Mouse (Mus musculus) neural tube, embryonic 15.5 days (tissue): ENCODE measurements around the gene Ercc6. TPM values are rescaled to one million over a fixed set of nuclear protein-coding genes. Genes with fewer than 3 reads are reported as not detected.
A peak's percentile ranks its signal among the peaks of the same experiment; 100 is the strongest.

Experiments used
- ATAC-seq: fragments of 200-750 bp; cut with Nextera tagmentation; 2 replicates; pipeline ENCODE4 v1.8.0; 2017; ENCODE audit warnings: mild to moderate bottlenecking, moderate TSS enrichment, moderate library complexity; ENCODE audit not compliant: low FRiP score
- H3K27ac ChIP-seq: fragments of 300-500 bp; sonication (generic); replicated peaks from 2 replicates; pipeline ENCODE4 v1.5.1; 2015; ENCODE audit warnings: mild to moderate bottlenecking, inconsistent platforms
- H3K27me3 ChIP-seq: fragments of 300-500 bp; sonication (generic); replicated peaks from 2 replicates; pipeline ENCODE4 v1.6.1; 2015; ENCODE audit warnings: inconsistent platforms
- H3K36me3 ChIP-seq: fragments of 300-500 bp; sonication (generic); 2 replicates; pipeline ENCODE4 v1.6.1; 2015; ENCODE audit warnings: inconsistent platforms
- H3K4me1 ChIP-seq: fragments of 300-500 bp; sonication (generic); 2 replicates; pipeline ENCODE4 v1.6.1; 2015; ENCODE audit warnings: inconsistent platforms
- H3K4me2 ChIP-seq: fragments of 300-500 bp; sonication (generic); 2 replicates; pipeline ENCODE4 v1.6.1; 2015; ENCODE audit warnings: inconsistent platforms, mild to moderate bottlenecking, moderate library complexity
- H3K4me3 ChIP-seq: fragments of 300-500 bp; sonication (generic); replicated peaks from 2 replicates; pipeline ENCODE4 v1.5.1; 2015; ENCODE audit warnings: mild to moderate bottlenecking, inconsistent platforms
- H3K9ac ChIP-seq: fragments of 300-500 bp; sonication (generic); replicated peaks from 2 replicates; pipeline ENCODE4 v1.6.1; 2015; ENCODE audit warnings: mild to moderate bottlenecking, inconsistent platforms
- H3K9me3 ChIP-seq: fragments of 300-500 bp; sonication (generic); replicated peaks from 2 replicates; pipeline ENCODE4 v1.6.1; 2016; ENCODE audit warnings: inconsistent platforms
- WGBS: fragments of 180-500 bp; shearing (Covaris S2); methylation state at CpG from one replicate; pipeline ENCODE4 v1.1.7; 2015; ENCODE audit warnings: mixed read lengths; 5-methylcytosine and 5-hydroxymethylcytosine counted together
- polyA plus RNA-seq: library from polyadenylated mRNA; unstranded; fragments of >200 nt; fragmentation: Nextera tagmentation; extraction: Ambion mirVana; gene quantifications from 2 replicates; pipeline ENCODE4 v1.2.1, GENCODE M21; 2015

The Ercc6 gene
- polyA plus RNA-seq, 1 experiment from 2014 or later, result 20.8 TPM

- Histone ChIP-seq H3K4me1 (peaks cover 4% of the 10 kb centered on the region; the same call in 1 of the 2 replicates), H3K4me2 (no peak overlapping the region), H3K4me3 (no peak overlapping the region), H3K27me3 (no peaks in the 10 kb centered on the region), H3K36me3 (peaks cover 62% of the 10 kb centered on the region), H3K27ac (no peak overlapping the region), H3K9ac (no peak overlapping the region), H3K9me3 (no peaks in the 10 kb centered on the region)
- no peak for ATAC-seq
- WGBS, result 60% methylated on average over 2 of the region's 2 CpGs
These were observed 9.0 kb downstream of the Ercc6 start for GRCm38 (mm10) chr14:32522336-32522735.

GRCm38 (mm10) chr14:32524071-32524470 is 10.8 kb downstream of the Ercc6 start:
- Histone ChIP-seq H3K9me3 (no peaks in the 10 kb centered on the region), H3K9ac (no peak overlapping the region), H3K36me3 (peaks cover 54% of the 10 kb centered on the region), H3K4me3 (no peak overlapping the region), H3K4me1 (peaks cover 5% of the 10 kb centered on the region; the same call in 1 of the 2 replicates), H3K27me3 (no peaks in the 10 kb centered on the region), H3K4me2 (no peak overlapping the region), H3K27ac (no peak overlapping the region)
- 90% methylated on average over 1 of the region's 1 CpGs for WGBS
- ATAC-seq, result no peak

DNA sequence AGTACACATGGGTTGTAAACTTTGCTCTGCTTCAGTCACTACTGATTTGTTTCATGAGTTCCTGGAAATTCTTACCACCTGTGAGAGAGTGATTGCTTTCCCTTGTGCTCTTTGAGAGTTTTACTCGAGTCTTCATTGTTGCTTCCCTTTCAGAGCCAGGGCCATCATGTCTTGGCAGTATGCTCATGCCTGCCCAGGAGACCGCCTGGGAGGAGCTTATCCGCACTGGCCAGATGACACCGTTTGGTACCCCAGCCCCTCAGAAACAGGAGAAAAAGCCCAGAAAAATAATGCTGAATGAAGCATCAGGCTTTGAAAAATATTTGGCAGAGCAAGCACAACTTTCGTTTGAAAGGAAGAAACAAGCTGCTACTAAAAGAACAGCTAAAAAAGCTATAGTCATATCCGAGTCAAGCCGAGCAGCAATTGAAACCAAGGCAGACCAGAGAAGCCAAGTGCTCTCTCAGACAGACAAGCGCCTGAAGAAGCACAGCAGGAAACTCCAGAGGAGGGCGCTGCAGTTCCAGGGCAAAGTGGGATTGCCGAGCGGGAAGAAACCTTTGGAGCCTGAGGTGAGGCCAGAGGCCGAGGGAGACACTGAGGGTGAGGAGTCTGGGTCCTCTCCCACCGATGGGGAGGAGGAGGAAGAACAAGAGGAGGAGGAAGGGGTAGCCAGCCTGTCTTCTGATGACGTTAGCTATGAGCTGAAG is 12.8 kb downstream of the Ercc6 start:
- H3K27ac ChIP-seq, result no peak overlapping the region
- H3K27me3 ChIP-seq, result no peaks in the 10 kb centered on the region
- ATAC-seq, result no peak
- no peak overlapping the region for H3K9ac ChIP-seq
- H3K36me3 ChIP-seq, result peaks cover 34% of the 10 kb centered on the region
- H3K9me3 ChIP-seq, result no peaks in the 10 kb centered on the region
- no peak overlapping the region for H3K4me3 ChIP-seq
- peaks cover 5% of the 10 kb centered on the region; the same call in 1 of the 2 replicates for H3K4me1 ChIP-seq
- WGBS, result 77% methylated on average over 14 of the region's 14 CpGs
- H3K4me2 ChIP-seq, result no peak overlapping the region

GRCm38 (mm10) chr14:32527211-32527610 is 13.9 kb downstream of the Ercc6 start:
- Histone ChIP-seq H3K4me1 (peaks cover 12% of the 10 kb centered on the region), H3K9ac (no peak overlapping the region), H3K9me3 (no peaks in the 10 kb centered on the region), H3K27me3 (no peaks in the 10 kb centered on the region), H3K36me3 (peaks cover 26% of the 10 kb centered on the region), H3K4me3 (no peak overlapping the region), H3K27ac (no peak overlapping the region), H3K4me2 (no peak overlapping the region)
- 95% methylated on average over 9 of the region's 9 CpGs for WGBS
- no peak for ATAC-seq

DNA sequence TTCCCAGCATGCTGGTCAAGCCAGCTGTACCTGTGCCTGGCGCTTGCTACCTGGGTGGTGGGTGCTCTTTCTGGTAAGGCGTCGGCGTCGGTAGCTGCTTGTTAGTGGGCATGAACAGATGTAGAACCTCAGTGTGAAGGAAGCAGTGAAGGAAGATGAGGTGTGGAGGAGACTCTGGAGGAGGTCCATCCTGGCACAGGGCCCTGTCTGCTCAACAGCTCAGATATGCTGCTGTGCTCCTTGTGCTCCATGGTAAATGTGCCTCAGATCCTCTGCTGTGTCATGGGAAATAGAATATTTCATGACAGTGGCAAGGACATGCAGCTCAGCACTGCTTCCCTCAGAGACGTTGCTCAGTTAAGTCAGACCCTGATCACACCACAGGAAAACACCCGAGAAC is 15.7 kb downstream of the Ercc6 start:
- ATAC-seq, result no peak
- Histone ChIP-seq H3K4me2 (no peak overlapping the region), H3K9ac (no peak overlapping the region), H3K4me3 (no peak overlapping the region), H3K9me3 (no peaks in the 10 kb centered on the region), H3K27me3 (no peaks in the 10 kb centered on the region), H3K27ac (no peak overlapping the region), H3K4me1 (peaks cover 25% of the 10 kb centered on the region), H3K36me3 (peaks cover 22% of the 10 kb centered on the region)
- 93% methylated on average over 7 of the region's 7 CpGs for WGBS

DNA sequence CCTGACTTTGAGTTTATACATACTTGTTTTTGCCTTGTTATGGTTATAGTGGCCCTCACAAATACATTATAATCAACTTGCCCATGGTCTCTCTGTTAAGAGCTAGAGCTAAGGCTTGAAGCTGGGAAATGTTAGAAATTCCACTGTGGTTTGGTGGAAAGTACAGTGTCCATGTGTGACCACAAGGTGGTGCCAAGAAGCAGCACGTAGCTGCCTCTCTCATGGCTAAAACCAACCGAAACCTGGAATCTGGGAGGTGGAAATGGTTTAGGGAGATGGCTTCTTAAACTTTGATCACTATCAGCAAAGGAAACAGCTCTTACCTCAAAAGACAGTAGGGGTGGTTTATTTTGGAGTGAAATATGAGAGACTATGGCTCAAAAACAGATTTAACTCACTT is 17.6 kb downstream of the Ercc6 start:
- peak; percentile 62; the same call in 1 of the 2 replicates for ATAC-seq
- no peak overlapping the region for H3K4me3 ChIP-seq

GRCm38 (mm10) chr14:32531371-32531770 is 18.1 kb downstream of the Ercc6 start:
- Histone ChIP-seq H3K9me3 (no peaks in the 10 kb centered on the region), H3K27ac (no peak overlapping the region), H3K4me1 (peaks cover 29% of the 10 kb centered on the region), H3K36me3 (peaks cover 17% of the 10 kb centered on the region), H3K27me3 (no peaks in the 10 kb centered on the region), H3K4me2 (no peak overlapping the region), H3K9ac (no peak overlapping the region), H3K4me3 (no peak overlapping the region)
- 84% methylated on average over 3 of the region's 3 CpGs for WGBS
- ATAC-seq, result no peak

More for the DNA sequence above, 17.6 kb downstream of the Ercc6 start:
- Histone ChIP-seq H3K9me3 (no peaks in the 10 kb centered on the region), H3K36me3 (peaks cover 22% of the 10 kb centered on the region), H3K9ac (no peak overlapping the region), H3K4me1 (peaks cover 25% of the 10 kb centered on the region), H3K4me2 (no peak overlapping the region), H3K27me3 (no peaks in the 10 kb centered on the region), H3K27ac (no peak overlapping the region)
- WGBS, result 9% methylated on average over 2 of the region's 2 CpGs

DNA sequence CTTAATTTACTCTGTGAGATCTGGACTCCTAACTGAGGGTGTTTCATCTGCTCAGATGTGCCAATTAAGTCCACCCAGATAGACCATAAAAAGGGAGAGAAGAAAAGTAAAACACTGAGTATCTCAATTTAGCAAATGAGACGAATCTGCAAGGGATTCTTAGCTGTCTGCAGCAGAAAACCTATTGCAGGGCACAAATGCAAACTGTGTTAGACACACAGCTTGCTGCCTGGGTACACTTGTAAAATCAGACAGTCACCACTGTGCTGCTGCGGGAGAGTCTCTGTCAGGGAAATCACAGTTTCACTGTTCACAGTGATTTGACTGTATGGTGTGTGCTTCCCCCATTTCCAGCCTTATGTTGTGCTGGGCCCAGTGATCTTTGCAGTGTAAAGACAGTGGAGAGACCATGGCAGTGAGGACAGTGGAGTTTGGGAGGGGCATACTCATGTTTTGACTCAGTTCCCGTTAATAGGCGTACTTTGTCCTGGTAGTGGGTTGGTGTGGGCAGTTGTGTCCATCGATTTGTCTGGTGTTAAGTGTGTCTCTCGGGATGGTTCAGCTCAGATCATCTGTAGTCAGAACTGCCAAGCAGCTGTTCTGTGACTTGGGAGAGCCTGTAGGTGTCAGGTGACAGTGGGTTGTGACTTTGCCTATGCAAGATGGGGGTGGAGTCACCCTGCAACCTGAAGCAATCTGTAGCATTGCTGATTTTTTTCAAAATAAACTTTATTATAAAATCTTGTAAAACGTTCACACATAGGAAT is 19.2 kb downstream of the Ercc6 start:
- H3K36me3 ChIP-seq, result peaks cover 10% of the 10 kb centered on the region
- no peak overlapping the region for H3K4me3 ChIP-seq
- peak overlapping the region; percentile 38 for H3K27ac ChIP-seq
- no peaks in the 10 kb centered on the region for H3K9me3 ChIP-seq
- no peak overlapping the region for H3K4me2 ChIP-seq
- H3K4me1 ChIP-seq, result peaks cover 38% of the 10 kb centered on the region
- no peak; the same call in 1 of the 2 replicates for ATAC-seq
- H3K27me3 ChIP-seq, result no peaks in the 10 kb centered on the region
- H3K9ac ChIP-seq, result 0 out of 2 replicates have a peak overlapping the region, but pooled peaks have one; percentile 2
- WGBS, result 69% methylated on average over 7 of the region's 7 CpGs

DNA sequence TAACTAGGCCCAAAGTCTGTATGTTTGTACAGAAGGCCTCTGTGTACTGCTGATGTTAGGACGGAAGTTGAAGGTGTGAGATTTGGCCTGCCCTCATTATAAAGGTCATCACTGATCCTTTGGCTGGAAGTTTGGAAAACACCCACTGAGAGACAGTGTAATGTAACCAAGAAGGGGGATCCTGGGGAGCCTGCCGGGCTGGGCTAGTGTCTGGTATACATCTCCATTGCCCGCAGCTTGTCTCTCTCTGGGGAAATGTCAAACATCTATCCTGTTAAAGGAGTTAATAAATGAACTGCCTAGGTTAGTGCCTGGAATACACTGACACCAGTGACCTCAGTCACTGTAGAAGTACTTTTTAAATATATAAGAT is 19.8 kb downstream of the Ercc6 start:
- Histone ChIP-seq H3K27me3 (no peaks in the 10 kb centered on the region), H3K4me3 (no peak overlapping the region), H3K36me3 (peaks cover 8% of the 10 kb centered on the region; the same call in 1 of the 2 replicates), H3K9me3 (no peaks in the 10 kb centered on the region), H3K4me1 (peaks cover 40% of the 10 kb centered on the region), H3K9ac (no peak overlapping the region), H3K4me2 (no peak overlapping the region), H3K27ac (no peak overlapping the region)
- WGBS, result 76% methylated on average over 3 of the region's 3 CpGs
- ATAC-seq, result no peak

DNA sequence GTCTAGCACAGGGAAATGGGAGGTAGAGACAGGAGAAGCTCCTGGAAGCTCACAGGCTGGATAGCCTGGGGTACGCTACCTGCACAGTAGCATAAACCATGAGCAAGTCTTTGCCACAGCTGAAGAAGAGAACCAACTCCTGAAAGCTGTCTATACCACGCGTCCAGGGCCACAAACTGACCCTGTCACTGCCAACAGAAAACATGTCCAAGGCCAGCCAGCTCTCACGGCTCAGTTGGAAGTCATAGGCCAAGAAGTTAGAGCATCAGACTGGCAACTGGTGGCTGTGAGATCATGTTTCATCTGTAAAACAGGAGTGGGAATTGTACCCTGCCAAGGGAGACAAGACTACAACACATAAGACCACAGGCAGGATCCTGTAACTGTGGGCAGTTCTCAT is 20.3 kb downstream of the Ercc6 start:
- H3K4me3 ChIP-seq, result no peak overlapping the region
- peaks cover 7% of the 10 kb centered on the region; the same call in 1 of the 2 replicates for H3K36me3 ChIP-seq
- no peak for ATAC-seq
- H3K9me3 ChIP-seq, result no peaks in the 10 kb centered on the region
- no peak overlapping the region for H3K4me2 ChIP-seq
- H3K4me1 ChIP-seq, result peaks cover 40% of the 10 kb centered on the region
- WGBS, result 88% methylated on average over 4 of the region's 4 CpGs
- H3K9ac ChIP-seq, result no peak overlapping the region
- H3K27me3 ChIP-seq, result no peaks in the 10 kb centered on the region
- H3K27ac ChIP-seq, result no peak overlapping the region

DNA sequence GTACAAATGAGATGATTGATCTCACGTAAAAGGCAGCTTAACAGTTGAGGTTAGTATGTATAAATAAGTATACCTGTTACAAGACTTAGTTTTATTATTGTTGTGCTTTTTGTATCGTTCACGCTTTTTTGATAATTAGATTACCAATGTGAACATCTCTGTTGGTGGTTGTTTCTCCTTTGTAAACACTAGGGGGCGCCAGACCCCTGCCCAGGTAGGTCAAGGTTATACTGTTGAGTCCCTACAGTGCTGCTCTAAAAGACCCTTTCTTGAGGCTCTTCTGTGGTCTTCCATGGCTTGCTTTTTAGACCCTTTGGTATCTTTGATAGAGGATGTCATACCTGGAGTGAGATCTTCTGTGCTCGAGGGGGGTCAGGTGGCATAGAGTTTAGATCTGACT is 20.8 kb downstream of the Ercc6 start:
- no peak for ATAC-seq
- H3K4me1 ChIP-seq, result peaks cover 40% of the 10 kb centered on the region
- H3K9ac ChIP-seq, result no peak overlapping the region
- no peak overlapping the region for H3K4me3 ChIP-seq
- H3K36me3 ChIP-seq, result peaks cover 3% of the 10 kb centered on the region; the same call in 1 of the 2 replicates
- 75% methylated on average over 5 of the region's 5 CpGs for WGBS
- H3K4me2 ChIP-seq, result no peak overlapping the region
- no peaks in the 10 kb centered on the region for H3K27me3 ChIP-seq
- H3K27ac ChIP-seq, result no peak overlapping the region
- H3K9me3 ChIP-seq, result no peaks in the 10 kb centered on the region

DNA sequence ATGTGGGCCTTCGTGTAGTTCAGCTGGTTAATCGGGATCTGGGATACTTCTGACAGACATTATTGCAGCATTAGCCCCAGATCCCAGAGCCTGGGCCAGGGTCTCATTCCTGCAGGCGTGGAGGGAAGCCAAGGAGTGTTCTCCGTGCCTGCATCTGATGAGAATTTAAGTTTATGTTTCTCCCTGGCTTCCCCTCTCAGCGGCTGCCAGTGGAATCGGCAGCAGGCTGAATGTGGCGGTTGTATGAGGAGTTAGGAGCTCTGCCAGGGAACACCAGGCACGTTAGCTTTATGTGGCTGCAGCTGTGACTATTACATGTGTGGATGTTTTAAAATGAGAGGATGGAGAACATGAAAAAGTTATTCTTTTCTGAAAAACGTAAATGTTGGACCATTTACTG is 23.4 kb downstream of the Ercc6 start:
- peak; percentile 43; the same call in 1 of the 2 replicates for ATAC-seq
- H3K27ac ChIP-seq, result peak overlapping the region; percentile 61
- H3K36me3 ChIP-seq, result peaks cover 3% of the 10 kb centered on the region; the same call in 1 of the 2 replicates
- H3K4me3 ChIP-seq, result no peak overlapping the region
- peaks cover 34% of the 10 kb centered on the region for H3K4me1 ChIP-seq
- WGBS, result 50% methylated on average over 9 of the region's 9 CpGs
- H3K27me3 ChIP-seq, result no peaks in the 10 kb centered on the region
- H3K9me3 ChIP-seq, result no peaks in the 10 kb centered on the region
- H3K4me2 ChIP-seq, result no peak overlapping the region
- no peak overlapping the region for H3K9ac ChIP-seq
